Mouse (Mus musculus): ENCODE data around the gene Gm20075.
"Not testable (repeated sequence)": the region's sequence is repeated elsewhere in the genome, so short reads cannot be mapped to it uniquely, and the experiment has no call there.

Gm20075 gene

GRCm38 (mm10) chr13:96081276-96081675 is at the start of gene Gm20075:
TSS of gene Gm20075 (minus strand) at chr13:96081376.
- not testable (repeated sequence) for DNase-seq (ENCODE audit: extremely low read depth, low read depth, low spot score)

GRCm38 (mm10) chr13:96129081-96129480 is 47.9 kb upstream of the Gm20075 start:
- no peak for DNase-seq (ENCODE audit: extremely low read depth, low read depth, low spot score)

- no peak for DNase-seq (ENCODE audit: extremely low read depth, low read depth, low spot score)
Measured at GRCm38 (mm10) chr13:96126669-96127068, 45.5 kb upstream of the Gm20075 start.

GRCm38 (mm10) chr13:96125011-96125410 is 43.8 kb upstream of the Gm20075 start:
- DNase-seq (ENCODE audit: extremely low read depth, low read depth, low spot score), result no peak

GRCm38 (mm10) chr13:96112711-96113110 is 31.5 kb upstream of the Gm20075 start:
- no peak for DNase-seq (ENCODE audit: extremely low read depth, low read depth, low spot score)

- no peak for DNase-seq (ENCODE audit: extremely low read depth, low read depth, low spot score)
Measured at GRCm38 (mm10) chr13:96110767-96111166, 29.6 kb upstream of the Gm20075 start.

- no peak for DNase-seq (ENCODE audit: extremely low read depth, low read depth, low spot score)
Measured at GRCm38 (mm10) chr13:96106367-96106766, 25.2 kb upstream of the Gm20075 start.

GRCm38 (mm10) chr13:96090929-96091328 is 9.8 kb upstream of the Gm20075 start:
- no peak for DNase-seq (ENCODE audit: extremely low read depth, low read depth, low spot score)

- DNase-seq (ENCODE audit: extremely low read depth, low read depth, low spot score), result no peak
Measured at GRCm38 (mm10) chr13:96085581-96086302, 4.6 kb upstream of the Gm20075 start.

- not testable (repeated sequence) for DNase-seq (ENCODE audit: extremely low read depth, low read depth, low spot score)
Measured at GRCm38 (mm10) chr13:96081754-96082153, 578 bp upstream of the Gm20075 start, which contains the start of gene Gm17190. TSS of gene Gm17190 (plus strand) at chr13:96082054.

- no peak for DNase-seq (ENCODE audit: extremely low read depth, low read depth, low spot score)
Measured at GRCm38 (mm10) chr13:96073555-96073954, 7.6 kb downstream of the Gm20075 start.

- DNase-seq (ENCODE audit: extremely low read depth, low read depth, low spot score), result no peak
Measured at GRCm38 (mm10) chr13:96052755-96053154, 28.4 kb downstream of the Gm20075 start.

- no peak for DNase-seq (ENCODE audit: extremely low read depth, low read depth, low spot score)
Measured at GRCm38 (mm10) chr13:96045396-96045795, 35.8 kb downstream of the Gm20075 start.

- no peak for DNase-seq (ENCODE audit: extremely low read depth, low read depth, low spot score)
Measured at GRCm38 (mm10) chr13:96040275-96041042, 40.7 kb downstream of the Gm20075 start.

GRCm38 (mm10) chr13:96039536-96039935 is 41.6 kb downstream of the Gm20075 start:
- no peak for DNase-seq (ENCODE audit: extremely low read depth, low read depth, low spot score)

- no peak for DNase-seq (ENCODE audit: extremely low read depth, low read depth, low spot score)
Measured at GRCm38 (mm10) chr13:96030368-96031223, 50.6 kb downstream of the Gm20075 start.

Data from fat pad, adult 2 months (tissue).